Mouse (Mus musculus) testis, postnatal 10 days (tissue): ENCODE results near the gene Aup1.

ENCODE experiments used
- DNase-seq: peaks from one replicate; pipeline ENCODE4 v3.0.0; 2021; ENCODE audit warnings: low spot score

Gene Aup1

GRCm38 (mm10) chr6:83104158-83104557, 49.8 kb downstream of the Aup1 start:
- DNase-seq = no peak
